Mouse (Mus musculus) brown adipose tissue, adult 24 weeks (tissue): ENCODE data around the gene Map3k5. TPM values are rescaled to one million over a fixed set of nuclear protein-coding genes. Genes with fewer than 3 reads are reported as not detected.

Experiments used
- H3K27ac ChIP-seq: fragments of 200-500 bp; replicated peaks from 2 replicates; pipeline ENCODE4 v1.5.1; 2012; ENCODE audit warnings: low read depth, mild to moderate bottlenecking, low read length
- H3K4me1 ChIP-seq: fragments of 200-500 bp; 2 replicates; pipeline ENCODE4 v1.6.1; 2012; ENCODE audit warnings: low read length, mixed read lengths; ENCODE audit not compliant: control insufficient read depth, insufficient read depth, insufficient read length
- H3K4me3 ChIP-seq: fragments of 200-500 bp; 2 replicates; pipeline ENCODE4 v1.5.1; 2012; ENCODE audit warnings: low read depth, mild to moderate bottlenecking, low read length, moderate library complexity; ENCODE audit not compliant: insufficient read depth
- polyA plus RNA-seq: library from polyadenylated mRNA; stranded (reverse); fragments of >200 nt; gene quantifications from 2 replicates; pipeline ENCODE4 v1.2.4, GENCODE M21; 2012; ENCODE audit not compliant: missing spikeins, insufficient read depth, insufficient read length

The Map3k5 gene
- polyA plus RNA-seq, 1 experiment = 13.1 TPM

GRCm38 (mm10) chr10:20101456-20101855 lies 167.2 kb downstream of the Map3k5 start:
- H3K4me1 ChIP-seq = peaks cover 3% of the 10 kb centered on the region; the same call in 1 of the 2 replicates
- no peak overlapping the region for H3K27ac ChIP-seq
- H3K4me3 ChIP-seq = no peak overlapping the region

DNA sequence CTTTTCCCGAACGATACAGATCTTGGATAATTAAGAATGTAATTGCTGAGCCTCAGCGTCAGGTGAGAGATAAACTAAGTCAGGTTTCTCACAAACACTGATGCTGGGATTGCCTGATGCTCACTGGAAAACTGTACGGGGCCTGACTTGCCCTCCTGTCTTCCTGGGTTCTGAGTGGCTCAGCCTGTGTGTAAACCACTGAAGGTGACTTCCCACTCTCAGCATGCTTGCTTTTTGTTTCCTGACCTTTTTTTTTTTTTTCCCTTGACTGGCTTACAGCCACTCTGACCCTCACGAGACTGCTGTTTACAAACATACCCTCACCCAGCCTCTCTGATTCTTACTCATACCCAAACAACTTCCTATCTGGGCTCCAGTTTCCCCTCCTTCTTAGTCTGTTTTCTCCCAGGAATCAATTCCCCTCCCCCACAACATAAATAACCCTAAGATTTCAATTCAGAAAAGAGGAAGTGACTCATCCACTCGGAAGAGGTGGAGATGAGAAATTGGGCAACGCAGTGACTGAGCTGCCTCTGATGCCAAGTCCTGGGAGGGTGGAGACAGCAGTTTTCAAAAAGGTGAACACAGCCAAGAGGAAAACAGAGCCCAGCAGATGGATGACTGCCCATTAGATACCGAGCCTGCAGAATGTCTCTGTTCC lies 170.1 kb downstream of the Map3k5 start:
- Histone ChIP-seq H3K4me1 (peaks cover 3% of the 10 kb centered on the region; the same call in 1 of the 2 replicates), H3K27ac (peak overlapping the region; percentile 74), H3K4me3 (no peak overlapping the region)

- H3K4me3 ChIP-seq = no peak overlapping the region
- H3K27ac ChIP-seq = 0 out of 2 replicates have a peak overlapping the region, but pooled peaks have one; percentile 19
- H3K4me1 ChIP-seq = peaks cover 3% of the 10 kb centered on the region; the same call in 1 of the 2 replicates
Observed at GRCm38 (mm10) chr10:20105575-20105974, 171.3 kb downstream of the Map3k5 start.

DNA sequence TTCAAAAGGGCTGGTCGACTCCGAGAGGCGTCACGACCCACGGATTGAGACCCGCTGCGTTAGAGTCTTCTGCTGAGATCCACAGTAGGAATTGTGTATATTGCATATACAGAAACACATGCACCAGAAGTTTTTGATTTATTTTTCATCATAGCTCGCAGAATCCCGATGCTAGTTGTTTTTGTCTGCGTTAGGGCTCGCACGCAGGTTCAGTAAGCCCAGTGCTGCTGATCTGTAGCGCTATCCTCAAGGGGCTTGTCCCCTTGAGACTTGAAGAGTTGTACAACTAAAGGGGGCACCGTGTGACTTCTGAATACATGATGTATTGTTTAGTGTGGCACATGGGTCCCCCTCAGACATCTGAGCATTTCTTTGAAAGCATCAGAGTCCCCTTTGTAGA lies 172.8 kb downstream of the Map3k5 start:
- peaks cover 3% of the 10 kb centered on the region; the same call in 1 of the 2 replicates for H3K4me1 ChIP-seq
- no peak overlapping the region for H3K4me3 ChIP-seq

DNA sequence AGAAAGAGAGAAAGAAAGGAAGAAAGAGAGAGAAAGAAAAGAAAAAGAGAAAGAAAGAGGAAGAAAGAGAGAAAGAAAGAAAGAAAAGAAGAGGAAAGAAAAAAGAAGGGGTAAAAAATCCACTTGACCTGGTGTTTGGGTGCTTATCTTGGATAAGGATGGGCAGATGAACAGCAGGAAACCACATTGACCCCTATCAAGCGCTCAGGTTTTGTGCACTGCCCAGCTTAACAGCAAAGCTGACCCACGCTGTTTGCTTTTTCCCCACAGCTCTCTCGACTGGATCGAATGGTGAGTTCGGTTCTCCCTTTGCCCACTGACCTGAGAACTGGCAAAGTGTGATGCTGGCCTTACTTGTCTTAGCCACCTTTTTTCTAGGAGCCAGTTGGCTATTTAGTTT lies 177.2 kb downstream of the Map3k5 start:
- Histone ChIP-seq H3K27ac (no peak overlapping the region), H3K4me3 (no peak overlapping the region), H3K4me1 (no peaks in the 10 kb centered on the region)

More for the DNA sequence above, 172.8 kb downstream of the Map3k5 start:
- no peak overlapping the region for H3K27ac ChIP-seq

DNA sequence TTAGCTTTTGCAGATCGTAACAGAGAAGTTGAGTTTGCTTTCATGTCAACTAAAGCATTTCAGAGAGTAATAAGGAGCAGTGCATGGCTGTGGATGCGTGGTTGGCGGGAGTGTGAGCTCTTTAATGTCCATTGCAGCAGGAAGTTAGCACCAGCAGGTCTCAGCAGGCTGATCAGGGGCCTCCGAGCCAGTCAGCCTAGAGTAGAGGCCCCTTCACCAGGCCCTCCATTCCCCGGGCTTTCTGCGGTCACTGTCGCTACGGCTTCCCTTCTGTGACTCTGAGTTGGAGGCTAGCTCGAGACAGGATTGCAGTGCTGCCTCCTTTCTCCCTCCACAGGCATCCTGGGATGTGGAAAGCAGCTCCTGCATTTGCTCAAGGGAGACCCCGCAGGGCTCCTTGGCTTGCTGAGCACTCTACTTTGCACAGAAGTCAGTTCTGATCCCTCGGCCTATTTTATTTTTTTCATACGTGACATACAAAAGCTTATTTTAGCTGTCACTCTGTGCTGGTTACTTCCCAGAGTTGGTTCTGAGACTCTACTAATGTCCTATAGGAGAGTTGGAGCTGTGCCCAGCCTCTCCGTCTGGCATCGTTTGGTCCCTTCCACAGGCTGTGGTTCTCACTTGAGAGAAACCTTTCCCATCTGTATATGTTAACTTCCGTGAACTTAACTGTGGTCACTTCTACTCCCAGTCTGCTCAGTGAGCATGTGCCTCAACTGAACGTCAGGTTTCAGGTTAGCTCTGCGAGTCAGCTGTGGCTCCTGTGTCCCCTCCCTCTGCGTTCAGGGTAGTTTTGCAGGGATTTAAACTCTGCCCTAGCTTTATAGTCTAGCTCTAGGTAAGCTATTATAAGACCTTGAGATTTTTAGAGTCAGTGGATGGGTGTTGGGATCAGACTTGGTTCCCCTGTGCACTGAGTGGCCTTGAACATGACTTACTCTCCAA lies 178.0 kb downstream of the Map3k5 start:
- H3K27ac ChIP-seq = no peak overlapping the region
- no peaks in the 10 kb centered on the region for H3K4me1 ChIP-seq
- H3K4me3 ChIP-seq = no peak overlapping the region

DNA sequence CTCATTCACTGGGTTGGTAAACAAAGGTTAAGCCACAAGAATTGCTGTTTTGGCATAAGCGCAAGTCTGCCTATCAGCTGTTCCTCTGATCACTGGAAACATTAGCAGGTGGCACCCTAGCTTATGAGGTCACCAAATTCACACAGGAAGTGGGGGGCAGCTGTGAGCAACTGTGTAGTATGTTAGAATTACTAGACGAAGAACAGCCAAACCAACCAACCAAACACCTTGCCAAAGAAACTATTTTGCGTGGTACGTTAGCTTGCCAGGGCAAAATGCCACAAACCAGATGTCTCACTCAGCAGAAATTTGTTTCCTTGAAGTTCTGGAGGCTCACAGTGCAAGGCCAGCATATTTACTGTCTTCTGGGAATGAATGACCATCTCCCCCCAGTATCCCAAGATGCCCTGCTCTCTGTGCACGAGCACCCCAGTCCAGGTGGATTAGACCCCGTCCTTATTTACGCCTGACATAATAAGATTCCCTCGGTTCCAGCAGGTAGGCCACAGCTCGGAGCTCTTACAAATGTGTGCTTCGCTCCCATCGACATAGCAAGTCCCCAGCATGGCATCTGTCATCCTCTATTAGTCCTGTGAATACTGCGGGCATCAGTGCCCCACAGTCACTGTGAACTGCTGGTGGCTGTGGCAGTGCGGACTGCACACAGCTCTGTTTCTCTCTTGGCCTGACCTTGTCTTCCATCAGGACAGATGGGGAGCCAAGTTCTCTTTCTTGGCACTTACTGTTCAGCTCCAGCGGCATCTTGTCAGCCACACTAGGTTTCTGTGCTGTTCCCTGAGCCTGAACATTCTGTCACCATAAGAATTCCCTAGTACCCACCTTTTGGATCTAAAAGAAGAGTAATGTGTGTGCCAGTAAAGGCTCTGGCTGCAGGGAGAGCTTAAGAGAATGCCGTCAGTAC lies 185.5 kb downstream of the Map3k5 start:
- H3K4me1 ChIP-seq = no peaks in the 10 kb centered on the region
- H3K4me3 ChIP-seq = no peak overlapping the region
- H3K27ac ChIP-seq = no peak overlapping the region

GRCm38 (mm10) chr10:20121981-20122380 lies 187.7 kb downstream of the Map3k5 start:
- Histone ChIP-seq H3K4me3 (no peak overlapping the region), H3K4me1 (no peaks in the 10 kb centered on the region), H3K27ac (no peak overlapping the region)

DNA sequence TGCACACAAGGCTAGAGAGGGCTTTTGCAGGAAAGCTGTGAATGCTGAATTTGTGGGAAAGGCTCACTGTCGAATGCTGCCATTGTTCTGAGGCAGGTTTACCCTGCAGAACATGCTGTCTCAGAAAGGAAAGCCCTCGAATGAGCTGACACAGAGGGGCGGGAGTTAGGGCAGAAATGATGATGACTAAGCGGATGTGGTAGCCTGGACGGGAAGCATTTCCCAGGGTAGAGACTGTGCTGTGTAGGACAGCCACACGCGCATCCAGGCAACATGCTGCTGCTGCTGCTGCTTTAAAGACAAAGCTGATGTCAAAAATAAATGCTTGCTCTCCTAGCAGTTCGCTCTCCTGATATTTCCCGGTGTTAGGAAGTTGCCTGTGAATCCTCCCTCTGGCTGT lies 189.1 kb downstream of the Map3k5 start:
- 0 out of 2 replicates have a peak overlapping the region, but pooled peaks have one; percentile 36 for H3K27ac ChIP-seq
- no peaks in the 10 kb centered on the region for H3K4me1 ChIP-seq
- no peak overlapping the region for H3K4me3 ChIP-seq

DNA sequence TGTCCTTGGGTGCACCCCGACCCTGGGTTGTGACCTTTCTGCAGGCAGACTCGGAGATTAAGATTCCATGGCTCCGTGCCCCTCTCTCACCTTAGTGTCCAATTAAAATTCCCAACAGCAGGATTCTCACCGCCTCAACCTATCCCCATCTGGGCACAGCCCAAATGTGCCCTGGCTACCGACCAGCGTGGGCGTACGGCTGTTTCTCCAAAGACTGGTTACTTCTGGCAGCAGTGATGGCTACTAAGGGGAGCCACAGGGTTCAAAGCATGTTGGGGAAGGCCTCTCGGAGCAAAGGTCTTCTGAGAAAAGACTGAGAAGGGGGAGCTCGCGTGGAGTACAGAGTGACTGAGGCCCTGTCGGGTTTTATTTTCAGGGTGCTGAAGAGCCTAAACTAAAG lies 190.3 kb downstream of the Map3k5 start:
- Histone ChIP-seq H3K27ac (no peak overlapping the region), H3K4me1 (no peaks in the 10 kb centered on the region), H3K4me3 (no peak overlapping the region)

GRCm38 (mm10) chr10:20125226-20125625 lies 191.0 kb downstream of the Map3k5 start:
- Histone ChIP-seq H3K27ac (no peak overlapping the region), H3K4me3 (no peak overlapping the region), H3K4me1 (no peaks in the 10 kb centered on the region)

DNA sequence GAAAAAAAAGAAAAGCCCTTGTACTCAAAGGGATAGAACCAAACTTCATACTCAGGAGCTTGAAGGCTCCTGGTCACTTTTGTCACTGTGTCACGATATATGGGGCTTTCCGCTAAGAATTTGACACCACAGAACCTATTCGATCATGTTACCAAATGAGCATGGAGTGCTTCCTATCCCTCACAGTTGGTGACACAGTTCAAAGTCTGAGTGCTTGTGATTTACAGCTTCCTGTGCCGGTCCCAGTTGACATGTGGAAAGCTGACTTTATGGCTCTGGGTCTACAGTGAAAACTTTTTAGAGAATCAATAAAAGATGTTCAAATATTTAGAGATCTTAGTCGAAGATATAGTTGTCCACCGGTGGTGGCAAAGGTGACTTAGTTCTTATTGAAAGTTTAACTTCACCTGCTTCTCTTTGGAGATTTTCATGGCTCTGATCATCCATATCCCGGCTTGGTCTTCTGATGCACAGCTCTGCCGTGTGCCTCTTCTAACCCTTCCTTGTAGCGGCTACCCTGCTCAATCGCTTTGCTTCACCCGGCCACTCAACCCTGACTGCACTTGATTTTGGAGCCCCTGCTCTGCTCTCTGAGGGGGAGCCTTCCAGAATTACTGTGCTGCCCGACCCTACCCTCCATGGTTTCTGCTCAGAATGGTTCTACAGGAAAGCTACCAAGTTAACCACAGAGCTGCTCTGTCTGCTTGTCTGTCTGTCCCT lies 198.8 kb downstream of the Map3k5 start:
- Histone ChIP-seq H3K27ac (no peak overlapping the region), H3K4me1 (no peaks in the 10 kb centered on the region), H3K4me3 (no peak overlapping the region)

GRCm38 (mm10) chr10:20135350-20136058 lies 201.2 kb downstream of the Map3k5 start:
- H3K27ac ChIP-seq = no peak overlapping the region
- H3K4me3 ChIP-seq = no peak overlapping the region
- no peaks in the 10 kb centered on the region for H3K4me1 ChIP-seq

- no peaks in the 10 kb centered on the region for H3K4me1 ChIP-seq
- no peak overlapping the region for H3K27ac ChIP-seq
- H3K4me3 ChIP-seq = no peak overlapping the region
Observed at GRCm38 (mm10) chr10:20136505-20136904, 202.2 kb downstream of the Map3k5 start.
